Mouse (Mus musculus): ENCODE results near the gene Rapgef1.
"Not testable (repeated sequence)": the region's sequence is repeated elsewhere in the genome, so short reads cannot be mapped to it uniquely, and the experiment has no call there.

Rapgef1 gene

GRCm38 (mm10) chr2:29737209-29737925 lies 117.8 kb downstream of the Rapgef1 start:
- no peak for DNase-seq (ENCODE audit: extremely low read depth, low read depth, low spot score)

- DNase-seq (ENCODE audit: extremely low read depth, low read depth, low spot score), result no peak
These were observed 119.3 kb downstream of the Rapgef1 start for GRCm38 (mm10) chr2:29738799-29739198.

- DNase-seq (ENCODE audit: extremely low read depth, low read depth, low spot score), result no peak
These were observed 119.8 kb downstream of the Rapgef1 start for GRCm38 (mm10) chr2:29739368-29739767.

GRCm38 (mm10) chr2:29741207-29741606 lies 121.7 kb downstream of the Rapgef1 start:
- no peak for DNase-seq (ENCODE audit: extremely low read depth, low read depth, low spot score)

- no peak for DNase-seq (ENCODE audit: extremely low read depth, low read depth, low spot score)
These were observed 124.7 kb downstream of the Rapgef1 start for GRCm38 (mm10) chr2:29744256-29744655.

- DNase-seq (ENCODE audit: extremely low read depth, low read depth, low spot score), result no peak
These were observed 127.8 kb downstream of the Rapgef1 start for GRCm38 (mm10) chr2:29747188-29747782.

GRCm38 (mm10) chr2:29747852-29748251 lies 128.3 kb downstream of the Rapgef1 start:
- DNase-seq (ENCODE audit: extremely low read depth, low read depth, low spot score), result no peak

GRCm38 (mm10) chr2:29748499-29748898 lies 129.0 kb downstream of the Rapgef1 start:
- DNase-seq (ENCODE audit: extremely low read depth, low read depth, low spot score), result no peak

GRCm38 (mm10) chr2:29751497-29751896 lies 132.0 kb downstream of the Rapgef1 start, which contains the start of gene Gm13420:
Gene Gm13420, minus strand, starts transcription at chr2:29751685.
- no peak for DNase-seq (ENCODE audit: extremely low read depth, low read depth, low spot score)

GRCm38 (mm10) chr2:29752397-29752796 lies 132.9 kb downstream of the Rapgef1 start:
- DNase-seq (ENCODE audit: extremely low read depth, low read depth, low spot score), result no peak

GRCm38 (mm10) chr2:29755693-29756092 lies 136.2 kb downstream of the Rapgef1 start:
- no peak for DNase-seq (ENCODE audit: extremely low read depth, low read depth, low spot score)

- DNase-seq (ENCODE audit: extremely low read depth, low read depth, low spot score), result no peak
These were observed 145.3 kb downstream of the Rapgef1 start for GRCm38 (mm10) chr2:29764831-29765230.

- no peak for DNase-seq (ENCODE audit: extremely low read depth, low read depth, low spot score)
These were observed 148.6 kb downstream of the Rapgef1 start for GRCm38 (mm10) chr2:29767976-29768709.

GRCm38 (mm10) chr2:29768901-29769300 lies 149.4 kb downstream of the Rapgef1 start:
- no peak for DNase-seq (ENCODE audit: extremely low read depth, low read depth, low spot score)

GRCm38 (mm10) chr2:29770162-29770561 lies 150.6 kb downstream of the Rapgef1 start:
- no peak for DNase-seq (ENCODE audit: extremely low read depth, low read depth, low spot score)

GRCm38 (mm10) chr2:29771611-29772461 lies 152.3 kb downstream of the Rapgef1 start:
- DNase-seq (ENCODE audit: extremely low read depth, low read depth, low spot score), result peak; percentile 99

GRCm38 (mm10) chr2:29773323-29773722 lies 153.8 kb downstream of the Rapgef1 start:
- DNase-seq (ENCODE audit: extremely low read depth, low read depth, low spot score), result no peak

GRCm38 (mm10) chr2:29781256-29781655 lies 161.7 kb downstream of the Rapgef1 start:
- not testable (repeated sequence) for DNase-seq (ENCODE audit: extremely low read depth, low read depth, low spot score)

- DNase-seq (ENCODE audit: extremely low read depth, low read depth, low spot score), result no peak
These were observed 164.8 kb downstream of the Rapgef1 start for GRCm38 (mm10) chr2:29784290-29784689.

GRCm38 (mm10) chr2:29787104-29787917 lies 167.8 kb downstream of the Rapgef1 start, which contains the start of gene Coq4:
Gene Coq4, plus strand, starts transcription at chr2:29787493.
- no peak for DNase-seq (ENCODE audit: extremely low read depth, low read depth, low spot score)

Data from fat pad, adult 2 months (tissue).